Mouse (Mus musculus) A20 (cell line): ENCODE results near the gene Pdrg1.

Experiments
- DNase-seq: peaks from one replicate; pipeline ENCODE4 v3.0.0-alpha.2; 2011; ENCODE audit warnings: low read depth, low spot score

Gene Pdrg1

DNA sequence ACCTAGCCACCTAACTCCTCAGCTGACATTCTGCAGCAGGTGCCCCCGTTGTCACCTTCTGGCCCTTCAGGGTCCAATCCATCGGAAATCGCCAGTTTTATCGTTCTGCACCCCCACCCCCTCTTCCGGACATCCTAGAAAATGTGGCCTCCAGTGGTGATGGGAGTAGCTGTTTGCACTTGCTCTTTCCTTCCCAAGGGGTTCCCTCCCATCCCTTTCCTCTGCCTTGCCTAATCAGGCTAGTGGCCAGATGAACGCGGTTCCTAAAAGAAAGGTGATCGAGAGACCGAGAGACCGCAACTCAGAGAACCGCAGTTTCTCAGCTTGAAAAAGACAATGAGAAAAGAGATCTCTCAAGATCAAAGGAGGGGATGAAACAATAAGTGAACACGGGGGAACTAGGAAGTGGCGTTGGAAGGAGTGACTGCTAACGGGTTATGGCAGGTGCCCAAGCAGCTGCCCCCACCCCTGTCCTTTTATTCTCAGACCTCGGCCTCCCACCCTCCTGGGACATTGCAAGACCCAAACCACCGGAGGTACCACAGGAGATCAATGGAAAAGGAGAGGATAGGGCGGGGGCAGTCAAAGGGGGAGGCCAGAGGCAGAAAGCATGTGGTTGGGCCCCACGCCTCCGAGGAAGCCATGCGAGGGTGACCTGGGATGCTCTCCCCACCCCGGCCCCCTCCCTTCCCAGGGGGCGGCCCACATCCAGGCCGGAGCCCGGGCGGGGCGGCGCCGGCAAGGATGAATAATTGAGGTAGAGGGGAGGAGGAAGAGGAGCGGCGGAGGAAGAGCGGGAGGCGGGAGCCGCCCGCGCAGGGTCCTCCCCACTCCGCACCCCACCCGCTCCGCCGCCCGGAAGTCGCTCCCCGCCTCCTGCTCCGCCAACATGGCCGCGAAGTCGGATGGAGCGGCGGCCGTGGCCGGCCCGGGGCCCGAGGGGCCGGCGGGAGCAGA, 16.2 kb upstream of the Pdrg1 start, which contains the start of gene Xkr7:
Gene Xkr7, plus strand, starts transcription at position 727 of the 957 bp plus-strand sequence.
- no peak for DNase-seq

DNA sequence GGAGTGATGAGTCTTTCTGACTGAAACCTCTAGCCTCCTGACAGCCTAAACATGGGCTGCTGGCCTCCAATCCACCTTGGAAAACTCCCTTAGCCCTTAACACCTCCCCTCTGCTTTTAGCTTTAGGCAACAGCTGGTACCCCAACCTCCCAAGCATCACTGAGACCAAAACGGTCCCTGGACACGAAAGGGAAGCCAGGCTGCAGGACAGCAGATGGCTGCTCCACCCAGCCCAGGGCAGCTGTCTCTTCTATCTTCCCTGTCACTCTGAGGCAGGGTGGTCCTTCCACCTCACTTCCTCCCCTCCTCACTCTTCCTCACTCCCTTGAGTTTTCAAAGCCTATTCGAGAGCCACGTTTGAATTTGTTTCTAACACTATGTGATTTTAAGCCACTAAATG, 15.2 kb upstream of the Pdrg1 start:
- no peak for DNase-seq

GRCm38 (mm10) chr2:153027501-153027900, 12.3 kb upstream of the Pdrg1 start:
- DNase-seq: no peak

- no peak for DNase-seq
Observed at GRCm38 (mm10) chr2:153026052-153026451, 10.8 kb upstream of the Pdrg1 start.

DNA sequence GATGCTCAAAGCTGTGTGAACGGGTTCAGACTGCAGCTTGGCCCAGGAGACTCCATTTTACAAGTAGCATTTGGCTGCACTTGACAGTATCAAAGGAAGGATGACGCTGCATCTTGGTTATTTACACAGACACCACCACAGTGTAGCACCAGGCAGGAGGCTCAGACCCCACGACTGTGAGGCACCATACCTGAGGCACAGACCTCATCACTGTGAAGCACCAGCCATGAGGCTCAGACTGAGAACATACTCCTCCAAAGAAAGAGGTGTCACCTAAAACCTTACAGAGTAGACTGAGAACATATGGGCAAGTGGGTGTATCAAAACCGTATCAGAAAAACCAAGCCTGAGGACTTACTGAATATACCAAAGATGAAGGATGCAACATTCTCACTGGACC, 7.6 kb upstream of the Pdrg1 start:
- no peak for DNase-seq

DNA sequence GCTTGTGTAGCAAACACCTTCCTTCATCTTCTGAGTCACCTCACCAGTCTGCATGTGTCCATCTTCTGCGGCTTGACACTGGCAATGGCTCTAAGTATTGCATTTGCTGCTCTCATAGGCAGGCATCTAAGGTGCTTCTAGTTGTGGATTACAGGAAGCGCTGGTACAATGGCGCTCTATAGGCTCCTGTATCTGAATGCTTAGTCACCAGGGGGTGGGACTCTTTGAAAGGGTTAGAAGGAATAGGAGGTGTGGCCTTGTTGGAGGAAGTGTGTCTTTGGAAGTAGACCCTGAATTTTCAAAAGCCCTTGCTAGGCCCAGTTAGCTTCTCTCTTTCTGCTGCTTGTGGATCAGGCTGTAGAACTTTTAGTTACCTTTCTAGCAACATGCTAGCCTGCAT, 5.9 kb upstream of the Pdrg1 start:
- no peak for DNase-seq

DNA sequence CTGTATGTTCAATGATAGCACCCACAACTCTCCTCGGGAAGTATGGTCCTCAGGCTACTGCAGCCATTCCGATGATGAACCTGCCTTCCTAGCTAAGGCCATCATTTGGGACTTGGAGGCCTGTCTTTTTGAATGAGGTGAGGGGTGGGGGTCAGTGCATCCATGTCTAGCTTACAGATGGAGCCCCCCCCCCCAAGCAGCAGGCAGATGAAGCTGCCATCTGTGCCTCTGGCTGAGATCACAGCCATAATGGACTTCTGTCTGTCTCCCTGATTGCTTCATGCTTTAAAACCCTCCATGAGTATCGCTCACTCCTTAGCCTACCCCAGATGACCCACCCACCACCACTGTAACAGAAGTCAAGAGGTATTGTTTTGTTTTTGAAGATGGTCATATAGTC, 4.1 kb upstream of the Pdrg1 start:
- DNase-seq: no peak

- no peak for DNase-seq
Observed at GRCm38 (mm10) chr2:153016786-153017185, 1.6 kb upstream of the Pdrg1 start.

DNA sequence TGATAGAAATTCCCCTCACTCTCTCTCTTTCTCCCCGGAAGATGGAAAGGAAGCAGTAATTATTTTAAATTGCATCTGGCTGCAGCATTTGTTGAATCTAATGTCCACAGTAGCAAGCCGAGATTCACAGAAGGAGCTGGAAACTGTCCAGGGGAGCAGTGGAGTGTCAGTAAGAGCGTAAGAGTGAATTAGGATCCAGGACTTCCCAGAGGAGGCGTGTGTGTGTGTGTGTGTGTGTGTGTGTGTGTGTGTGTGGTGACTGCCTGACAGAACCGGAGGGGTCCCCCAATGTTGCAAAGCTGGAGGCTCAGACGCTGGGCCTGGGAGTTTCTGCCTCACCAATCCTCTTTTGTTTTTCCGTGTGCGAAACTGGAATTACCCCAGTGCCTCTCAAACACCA, 577 bp upstream of the Pdrg1 start:
- DNase-seq: no peak

- DNase-seq: no peak
Observed at GRCm38 (mm10) chr2:153013724-153014515, 1.3 kb downstream of the Pdrg1 start.

DNA sequence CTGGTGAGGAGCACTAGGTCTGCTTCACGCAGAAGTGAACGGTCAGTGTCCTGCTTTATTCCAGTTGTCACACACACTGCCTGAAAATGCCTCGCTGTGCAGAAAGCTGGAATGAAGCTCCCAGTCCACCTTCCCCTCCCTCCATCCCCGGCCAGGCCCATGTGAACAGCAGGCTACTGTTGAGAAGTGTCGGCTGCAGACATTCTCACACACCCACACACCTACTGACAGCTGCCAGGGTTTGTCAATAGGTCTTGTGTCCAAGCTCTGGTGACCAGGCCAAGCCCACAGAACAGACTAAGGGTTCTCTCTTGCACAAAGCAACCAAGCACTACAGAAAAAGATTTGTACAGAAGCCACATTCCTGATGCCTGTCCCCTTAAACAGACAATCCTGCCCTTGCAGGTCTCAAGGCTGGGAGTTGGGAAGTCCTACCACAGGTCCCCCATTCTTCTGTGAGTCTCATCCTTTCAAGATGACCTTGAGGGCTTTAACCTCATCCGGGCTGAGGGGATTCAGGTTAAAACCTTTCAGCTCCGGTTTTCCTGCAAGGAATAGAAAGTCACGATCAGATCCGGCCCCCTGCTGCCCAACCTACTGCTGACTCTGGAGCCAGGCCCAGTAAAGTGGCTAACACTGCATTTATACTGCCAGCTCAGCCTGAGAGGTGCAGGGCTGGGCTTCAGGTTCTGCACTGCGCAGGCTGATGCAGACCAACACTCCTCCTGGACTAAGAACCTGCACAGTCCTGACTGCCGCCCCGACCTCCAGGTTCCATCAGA, 5.8 kb downstream of the Pdrg1 start:
- DNase-seq: no peak

GRCm38 (mm10) chr2:153005981-153006380, 9.2 kb downstream of the Pdrg1 start:
- no peak for DNase-seq

DNA sequence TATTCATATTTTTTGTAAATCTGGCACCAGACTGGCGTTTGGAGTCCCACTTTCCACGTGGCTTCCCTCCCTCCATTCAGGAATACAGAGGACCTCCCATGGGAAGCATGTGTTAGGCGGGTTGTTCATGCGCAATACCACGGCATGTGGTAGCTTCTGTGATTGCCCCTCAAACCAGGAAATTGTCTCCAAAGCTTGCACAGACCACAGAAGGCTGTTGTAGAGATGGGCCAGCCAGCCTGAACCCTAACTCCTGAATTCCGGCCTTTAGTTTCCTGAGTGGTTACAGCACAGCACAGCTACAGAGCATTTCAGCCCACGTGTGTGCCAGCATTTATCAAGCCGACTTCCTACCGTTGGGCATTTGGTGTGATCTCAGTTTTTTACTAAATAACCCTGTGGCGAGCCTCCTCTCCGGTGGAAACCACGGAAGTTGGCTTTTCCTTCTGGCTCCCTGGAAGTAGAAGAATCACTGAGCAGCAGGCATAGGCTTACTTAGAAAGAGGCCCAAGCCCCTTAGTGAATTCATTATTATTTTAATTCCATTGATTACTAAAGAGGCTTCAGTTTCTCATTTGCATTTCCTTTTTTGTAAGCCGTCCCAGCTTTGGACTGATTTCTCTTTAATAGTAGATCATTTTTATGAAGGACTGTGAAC, 11.4 kb downstream of the Pdrg1 start:
- DNase-seq: no peak

- DNase-seq: no peak
Observed at GRCm38 (mm10) chr2:153002492-153003248, 12.6 kb downstream of the Pdrg1 start.

- no peak for DNase-seq
Observed at GRCm38 (mm10) chr2:152997046-152997445, 18.2 kb downstream of the Pdrg1 start.

- DNase-seq: no peak
Observed at GRCm38 (mm10) chr2:152991529-152991928, 23.7 kb downstream of the Pdrg1 start.

GRCm38 (mm10) chr2:152985582-152985981, 29.6 kb downstream of the Pdrg1 start:
- DNase-seq: no peak

DNA sequence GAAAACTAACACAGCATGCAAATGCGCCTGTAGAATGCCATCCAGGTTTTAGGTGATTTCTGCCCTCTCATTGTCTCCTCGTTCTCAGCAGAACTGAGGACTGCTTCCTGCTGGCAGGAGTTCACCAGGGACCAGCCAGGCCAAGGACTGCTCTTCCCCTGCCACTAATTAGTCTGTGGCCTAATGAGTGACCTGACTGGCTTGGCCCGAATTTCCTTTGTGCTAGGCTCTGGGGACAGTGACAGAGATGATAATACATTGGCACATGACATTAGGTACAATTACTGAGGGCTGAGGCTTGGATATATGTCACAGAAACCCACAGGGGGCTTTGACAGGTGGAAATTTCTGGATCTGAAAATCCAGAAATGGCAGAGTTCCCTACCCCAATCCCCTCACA, 38.2 kb downstream of the Pdrg1 start:
- no peak for DNase-seq

GRCm38 (mm10) chr2:152965555-152965954, 49.7 kb downstream of the Pdrg1 start:
- DNase-seq: no peak

DNA sequence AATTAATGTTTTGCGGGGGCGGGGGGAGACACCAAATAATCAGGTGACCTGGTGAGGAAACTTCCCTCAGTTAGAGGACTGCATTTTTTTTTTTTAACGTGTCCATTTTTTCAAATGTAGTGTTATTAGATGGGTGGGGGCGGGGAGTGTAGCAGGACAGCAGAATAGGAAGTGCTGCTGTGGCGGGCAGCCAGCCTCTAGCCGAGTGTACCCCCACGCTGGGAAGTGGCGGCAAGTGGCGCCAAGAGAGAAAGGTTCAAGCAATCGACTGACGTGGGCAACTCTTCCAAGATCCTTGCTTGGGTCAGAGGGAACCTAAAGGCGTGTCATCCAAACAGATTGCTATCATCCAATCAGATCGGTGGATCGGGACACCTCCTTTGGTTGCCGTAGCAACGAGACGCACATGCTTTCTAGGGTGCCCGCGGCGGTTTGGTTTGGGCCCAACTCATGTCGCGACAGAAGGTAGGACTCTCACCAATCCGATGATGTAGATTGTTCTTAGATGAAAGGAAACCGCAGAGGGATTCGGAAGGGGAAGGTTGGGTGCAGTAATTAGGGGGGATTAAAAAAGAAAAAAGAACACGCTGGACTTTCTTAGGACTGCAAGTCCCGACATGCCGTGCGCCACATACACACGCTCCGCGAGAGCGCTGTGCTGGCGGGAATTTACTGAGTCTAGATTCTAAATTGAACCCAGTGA, 53.0 kb downstream of the Pdrg1 start, which contains the start of gene Ttll9:
Gene Ttll9, plus strand, starts transcription at position 395 of the 703 bp plus-strand sequence.
- DNase-seq: peak; percentile 77
